Mouse (Mus musculus) cerebellum, adult 8-10 months (tissue): ENCODE measurements around the gene Gm17660.
A peak's percentile ranks its signal among the peaks of the same experiment; 100 is the strongest.
"Not testable (repeated sequence)": the region's sequence is repeated elsewhere in the genome, so short reads cannot be mapped to it uniquely, and the experiment has no call there.

Source experiments
- DNase-seq: peaks from one replicate; pipeline ENCODE4 v3.0.0; 2022

The Gm17660 gene

DNA sequence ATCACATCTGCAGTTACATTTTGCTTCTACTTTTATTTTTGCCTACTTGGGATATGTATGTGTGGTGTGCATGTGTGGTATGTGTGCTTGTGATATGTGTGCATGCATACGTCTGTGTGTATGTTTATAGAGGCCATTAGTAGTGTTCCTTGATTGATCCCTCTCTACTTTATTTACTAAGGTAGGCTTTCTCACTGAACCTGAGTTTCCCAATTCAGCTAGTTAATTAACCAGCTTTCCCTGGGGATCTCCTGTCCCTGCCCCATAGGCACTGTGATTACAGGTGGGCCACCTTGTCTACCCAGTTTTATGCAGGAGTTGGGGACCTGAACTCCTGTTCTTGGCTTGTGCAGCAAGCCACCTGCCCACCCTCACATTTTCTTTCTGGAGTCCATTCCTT lies 40.7 kb downstream of the Gm17660 start:
- no peak for DNase-seq

DNA sequence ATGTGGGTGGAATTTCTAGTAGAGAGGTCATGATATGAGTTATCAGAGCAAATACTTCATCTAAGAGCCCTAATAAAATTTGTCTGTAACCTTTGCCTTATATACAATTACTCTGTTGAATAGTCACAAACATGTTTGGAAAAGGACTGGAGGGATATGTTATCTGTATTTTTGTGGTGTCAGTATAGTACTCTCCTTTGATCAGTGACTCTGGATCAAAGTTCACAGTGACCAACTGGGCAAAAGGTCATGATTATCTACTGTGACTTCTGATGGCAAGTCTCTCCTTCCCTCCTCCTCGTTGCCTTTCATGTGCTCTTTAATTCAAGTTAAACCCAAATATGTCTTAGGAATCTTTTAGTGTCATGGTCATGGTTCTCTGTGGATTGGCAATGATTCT lies 41.6 kb downstream of the Gm17660 start:
- no peak for DNase-seq

DNA sequence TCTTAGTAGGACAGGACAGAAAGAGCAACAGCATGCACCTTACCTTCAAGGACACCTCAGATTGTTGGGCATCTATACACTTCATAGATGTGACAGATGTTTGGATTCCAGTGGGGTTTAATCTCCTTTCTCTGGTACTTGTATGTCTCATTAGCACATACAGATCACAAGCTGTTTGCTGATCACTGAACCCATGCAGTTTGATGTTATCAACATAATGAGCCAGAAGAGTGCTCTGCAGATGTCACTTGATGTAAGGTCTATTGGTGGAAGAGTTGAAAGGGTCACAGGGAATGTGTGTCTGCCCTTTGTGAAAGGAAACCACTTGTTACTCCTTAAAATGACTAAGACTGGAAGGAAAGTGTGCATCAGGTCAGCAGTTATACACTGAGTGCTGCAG lies 42.3 kb downstream of the Gm17660 start:
- DNase-seq = no peak

DNA sequence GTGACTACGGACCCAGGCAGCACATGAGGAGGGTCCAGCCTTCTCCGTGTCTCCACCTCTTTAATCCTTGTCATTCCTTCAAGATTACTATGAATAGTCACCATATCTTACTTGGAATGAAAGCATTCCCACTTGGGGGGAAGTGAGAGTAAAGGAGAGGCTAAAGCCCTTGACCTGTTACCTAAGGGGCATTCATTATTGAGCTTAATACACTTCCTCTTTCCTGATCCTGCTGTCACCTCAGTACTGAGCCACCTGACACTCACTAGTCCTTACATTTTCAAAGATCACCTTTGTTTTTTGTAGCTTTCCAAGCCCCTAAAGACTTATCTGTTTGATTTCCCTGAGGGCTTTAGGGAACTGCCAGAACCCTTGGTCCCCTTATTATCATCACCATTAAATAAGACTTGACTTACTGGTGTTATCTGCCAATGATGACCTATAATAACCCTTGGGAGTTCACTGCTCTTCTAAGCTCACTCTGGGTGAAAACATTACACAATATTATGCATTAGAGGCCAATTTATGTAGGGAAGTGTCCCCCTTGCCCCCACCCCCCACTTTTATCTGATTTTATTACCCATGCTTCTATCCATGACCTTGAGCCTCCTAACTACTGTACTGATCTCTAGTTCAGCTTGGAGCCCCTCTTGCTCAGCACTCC lies 44.8 kb downstream of the Gm17660 start:
- no peak for DNase-seq

DNA sequence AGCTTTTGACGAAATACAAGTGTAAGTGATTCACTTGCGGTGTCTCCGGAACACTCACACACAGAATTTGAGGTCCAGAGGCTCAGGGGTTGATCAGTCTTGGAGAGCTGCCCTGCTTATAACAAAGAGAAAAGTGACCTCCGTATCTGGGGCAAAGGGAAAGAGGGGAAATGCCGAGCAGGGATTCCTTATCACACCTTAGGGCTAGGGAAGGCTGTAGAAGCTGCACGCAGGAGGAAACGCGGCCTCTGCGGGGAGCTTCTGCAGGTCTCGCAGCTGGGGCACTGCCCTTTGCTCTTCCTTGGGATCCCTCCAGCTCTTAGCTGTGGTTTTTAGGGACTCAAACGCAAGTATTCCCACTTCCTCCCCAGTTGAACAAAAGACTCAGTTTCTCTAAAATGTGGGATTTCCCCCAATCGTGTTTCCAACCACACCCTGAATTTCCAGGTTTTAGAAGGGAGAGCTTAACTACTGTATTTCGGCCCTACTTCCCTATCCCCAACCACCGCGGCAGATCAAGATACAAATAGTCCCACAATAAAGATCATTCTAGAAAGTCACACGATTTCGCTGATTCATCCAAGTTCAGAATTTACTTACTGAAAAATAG lies 52.1 kb downstream of the Gm17660 start:
- DNase-seq = no peak

DNA sequence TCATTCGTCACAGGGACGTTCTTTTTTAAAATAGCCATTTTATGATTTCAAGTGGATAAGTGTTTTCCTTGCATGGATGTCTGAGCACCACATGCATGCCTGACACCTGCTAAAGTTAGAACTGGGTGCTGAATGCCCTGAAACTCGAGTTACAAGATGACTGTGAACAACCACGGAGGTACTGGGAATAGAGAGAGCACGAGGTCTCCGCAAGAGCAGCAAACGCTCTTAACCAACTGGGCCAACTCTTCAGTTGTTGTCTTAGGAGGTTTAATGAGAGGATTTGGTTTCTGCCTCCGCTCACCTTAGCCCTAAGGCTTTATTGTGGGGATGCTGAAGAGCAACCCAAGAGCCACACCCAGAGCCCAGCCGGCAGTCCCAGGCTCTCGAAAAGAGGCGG lies 52.6 kb downstream of the Gm17660 start:
- DNase-seq = no peak

DNA sequence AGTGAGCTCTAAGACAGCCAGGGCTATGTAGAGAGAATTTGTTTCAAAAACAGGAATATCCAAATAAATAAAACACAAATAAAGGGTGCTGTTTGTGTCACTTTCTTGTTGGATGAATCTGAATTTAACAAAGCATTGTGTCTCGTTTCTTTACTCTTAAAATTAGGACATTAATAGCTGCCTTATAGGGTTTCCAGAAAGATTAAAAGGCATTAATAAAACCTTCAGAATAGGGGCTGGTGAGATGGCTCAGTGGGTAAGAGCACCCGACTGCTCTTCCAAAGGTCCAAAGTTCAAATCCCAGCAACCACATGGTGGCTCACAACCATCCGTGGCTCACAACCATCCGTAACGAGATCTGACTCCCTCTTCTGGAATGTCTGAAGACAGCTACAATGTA lies 53.2 kb downstream of the Gm17660 start:
- not testable (repeated sequence) for DNase-seq

DNA sequence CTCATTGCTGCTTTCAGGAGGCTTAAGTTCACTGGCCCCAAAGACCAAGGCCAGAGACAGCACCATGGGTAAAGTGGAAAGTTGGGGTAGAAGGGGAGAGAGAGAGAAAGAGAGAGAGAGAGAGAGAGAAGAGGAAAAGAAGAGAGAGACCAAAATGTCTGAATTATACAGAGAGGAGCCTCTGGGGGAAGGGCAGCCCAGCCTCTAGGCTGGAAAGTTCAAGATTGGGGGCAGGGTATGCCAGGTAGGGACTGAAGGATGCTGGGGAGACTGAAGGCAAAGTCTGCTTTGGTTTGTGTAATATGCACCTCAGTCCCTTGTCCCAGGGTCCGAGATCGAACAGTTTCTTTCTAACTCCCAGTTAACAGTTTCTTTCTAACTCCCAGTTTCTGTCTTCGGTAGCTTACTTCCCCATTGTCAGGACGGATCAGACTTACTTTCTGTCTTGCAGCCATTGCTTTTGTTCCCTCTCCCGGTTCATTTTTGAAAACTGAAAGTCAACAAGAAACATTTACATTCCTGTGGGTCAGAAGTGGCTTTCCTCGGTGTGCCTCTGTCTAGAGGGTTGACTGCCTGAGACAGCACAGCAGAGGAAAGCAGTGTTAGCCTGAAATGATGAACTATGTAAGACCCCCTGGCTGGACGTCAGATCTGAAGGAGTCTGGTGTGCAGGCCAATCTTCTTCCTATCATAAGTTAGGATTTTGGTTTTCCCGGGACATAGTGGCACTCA lies 54.0 kb downstream of the Gm17660 start:
- DNase-seq = no peak

DNA sequence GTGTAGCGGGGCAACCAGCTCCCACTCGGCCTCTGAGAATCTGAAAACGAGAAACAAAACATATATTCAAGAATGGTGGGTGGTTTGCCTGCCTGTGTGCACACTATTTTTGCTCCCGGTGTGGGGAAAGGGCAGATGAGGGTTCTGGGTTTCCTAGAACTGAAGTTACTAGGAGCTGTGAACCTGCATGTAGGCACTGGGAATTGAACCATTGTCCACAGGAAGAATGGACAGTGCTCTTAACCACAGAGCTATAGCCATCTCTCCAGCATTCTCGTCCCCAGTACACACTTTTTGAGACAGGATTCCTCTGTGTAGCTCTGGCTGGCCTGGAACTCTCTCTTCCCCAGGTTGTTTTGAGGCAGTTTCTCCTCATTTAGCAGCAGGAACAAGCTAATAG lies 54.9 kb downstream of the Gm17660 start:
- DNase-seq = no peak

DNA sequence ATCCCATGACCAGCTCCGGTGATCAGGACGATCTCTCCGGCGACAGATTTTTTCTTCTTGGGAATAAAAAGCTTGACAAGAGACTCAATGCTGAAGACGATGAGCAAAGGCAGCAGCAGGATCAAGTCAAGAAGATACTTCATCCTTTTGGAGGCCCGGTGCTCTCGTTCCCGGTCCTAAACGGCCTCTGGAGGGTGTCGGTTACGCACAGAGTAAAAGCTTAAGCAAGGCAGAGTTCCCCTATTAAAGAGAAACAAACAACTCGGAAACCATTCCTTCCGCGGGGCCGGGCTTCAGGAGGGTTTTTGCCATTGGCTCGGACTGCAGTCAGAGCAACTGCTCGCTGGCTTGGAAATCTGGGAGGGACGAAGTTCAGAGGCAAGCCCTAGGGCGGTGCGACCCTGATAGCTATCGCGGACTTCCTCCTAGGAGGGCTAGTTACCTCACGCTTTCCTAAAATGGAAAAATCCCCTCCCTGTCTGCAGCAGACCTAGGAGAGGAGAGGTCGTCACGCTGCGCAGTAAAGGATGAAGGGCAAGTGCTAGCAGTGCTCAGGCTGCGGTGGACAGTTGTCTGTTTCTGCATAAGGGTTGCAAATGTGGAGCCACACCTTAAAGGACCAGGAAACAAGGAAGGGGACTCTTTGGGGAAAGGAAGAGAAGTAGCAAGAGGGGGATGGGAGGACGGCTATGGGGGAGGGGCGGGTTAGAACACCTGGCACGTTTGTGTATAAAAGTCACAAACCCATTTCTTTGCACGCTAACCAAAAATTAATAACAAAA lies 55.6 kb downstream of the Gm17660 start, which contains the start of gene Hsd17b11:
TSS of gene Hsd17b11 (minus strand) at position 323 of the 782 bp plus-strand sequence.
- DNase-seq = peak; percentile 53
